Mouse (Mus musculus) sigmoid colon, adult 10 weeks (tissue): ENCODE results near the gene Eya4. TPM values are rescaled to one million over a fixed set of nuclear protein-coding genes. Genes with fewer than 3 reads are reported as not detected.

Source experiments
- polyA plus RNA-seq: library from polyadenylated mRNA; stranded (reverse); fragments of 350-450 nt; fragmentation: Illumina TruSeq; extraction: RNeasy Lipid Tissue Mini Kit (QIAGEN cat#74804); gene quantifications from one replicate; pipeline ENCODE4 v1.2.3, GENCODE M21; 2014; ENCODE audit warnings: low read depth, low replicate concordance

Gene Eya4
- 1.5 TPM for polyA plus RNA-seq

DNA sequence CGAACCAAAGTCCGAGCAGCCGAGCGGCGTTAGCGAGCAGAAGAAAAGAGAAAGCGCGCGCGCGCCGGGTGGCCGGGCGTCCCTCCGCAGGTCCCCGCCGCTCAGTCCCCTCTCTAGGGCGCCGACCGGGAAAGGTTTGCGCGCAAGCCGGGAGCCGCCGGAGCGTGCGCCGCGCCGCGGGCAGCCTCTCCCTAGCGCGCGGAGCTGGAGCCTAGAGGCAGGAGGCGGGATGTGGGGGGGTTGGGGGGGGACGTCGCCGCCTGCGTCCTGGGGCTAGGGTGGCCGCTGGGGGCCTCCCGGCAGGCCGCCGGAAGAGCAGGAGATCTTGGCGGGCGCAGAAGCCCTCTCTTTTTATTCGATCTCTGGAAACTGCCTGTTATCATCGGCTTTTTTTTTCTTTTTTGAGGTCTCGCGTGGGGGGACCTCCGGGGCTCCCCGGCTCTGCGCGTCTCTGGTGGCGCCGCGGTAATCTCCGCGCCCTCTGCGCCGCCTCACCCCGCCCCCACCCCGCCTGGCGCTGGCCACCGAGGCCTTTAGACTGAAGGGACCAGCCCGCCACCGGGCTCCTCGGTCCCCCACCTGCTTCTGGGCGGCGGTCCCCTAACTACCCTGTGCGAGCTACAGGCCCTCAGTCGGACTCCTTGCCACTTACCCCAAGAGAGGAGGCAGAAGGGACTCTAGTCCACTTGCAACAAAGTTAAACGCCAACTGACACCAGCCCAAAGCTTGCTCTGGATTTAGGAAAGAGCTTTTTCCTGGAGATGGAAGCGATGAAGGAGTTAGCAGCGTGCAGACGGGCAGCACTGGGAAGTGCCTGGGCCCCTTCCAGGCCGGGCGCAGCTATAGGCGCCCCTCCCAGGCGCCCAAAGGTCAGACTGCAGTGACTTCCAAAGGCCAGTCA, at the start of gene Eya4:
Gene Eya4, minus strand, starts transcription at position 776 of the 901 bp plus-strand sequence.

